In genomic region chr7:134671467-134671901, GRCm38 (mm10) we compare ENCODE assay signal across 8 mouse cellular contexts. TPM values are rescaled to one million over a fixed set of nuclear protein-coding genes. Genes with fewer than 3 reads are reported as not detected.
DNase-seq lines count a peak whose midpoint lies in the region; ATAC-seq and TF ChIP-seq lines count a peak whose summit lies in the region.

No protein-coding gene starts in this region.

- H3K36me3 ChIP-seq in hindbrain, postnatal 0 days (ENCODE audit: insufficient read depth, low read length): no peaks in the 10 kb centered on the region
- no peaks in the 10 kb centered on the region for H3K36me3 ChIP-seq in liver, embryonic 16.5 days (ENCODE audit: control insufficient read depth, insufficient read depth)
- H3K36me3 ChIP-seq in stomach, embryonic 16.5 days (ENCODE audit: control insufficient read depth, insufficient read depth, low read length): no peaks in the 10 kb centered on the region

- peaks cover 4% of the 10 kb centered on the region; the same call in 1 of the 2 replicates for H3K27me3 ChIP-seq in hindbrain, postnatal 0 days (ENCODE audit: insufficient read depth, low read length)
- peaks cover 9% of the 10 kb centered on the region for H3K27me3 ChIP-seq in liver, embryonic 16.5 days (ENCODE audit: control insufficient read depth, insufficient read depth, low read depth, low read length)
- no peaks in the 10 kb centered on the region for H3K27me3 ChIP-seq in stomach, embryonic 16.5 days (ENCODE audit: control insufficient read depth, insufficient read depth, low read length)

- peak overlapping the region; percentile 85 for H3K27ac ChIP-seq in layer of hippocampus, adult 2 months
- peak overlapping the region; percentile 70; the same call in 1 of the 2 replicates for H3K27ac ChIP-seq in hindbrain, postnatal 0 days
- no peak overlapping the region for H3K27ac ChIP-seq in liver, embryonic 16.5 days (ENCODE audit: low read length)
- H3K27ac ChIP-seq in stomach, embryonic 16.5 days (ENCODE audit: low read length): peak overlapping the region; percentile 93

- peak overlapping the region; percentile 66 for H3K4me3 ChIP-seq in layer of hippocampus, adult 2 months
- H3K4me3 ChIP-seq in hindbrain, postnatal 0 days (ENCODE audit: low read length): peak overlapping the region; percentile 57
- peak overlapping the region; percentile 64 for H3K4me3 ChIP-seq in liver, embryonic 16.5 days (ENCODE audit: low read depth, low read length)
- H3K4me3 ChIP-seq in stomach, embryonic 16.5 days (replicated peaks; ENCODE audit: low read length): peak overlapping the region; percentile 91

- TF ChIP-seq CTCF in layer of hippocampus, adult 2 months (conservative IDR thresholded peaks at IDR 0.05): no peak
- no peak for TF ChIP-seq CTCF in hindbrain, postnatal 0 days (IDR thresholded peaks at IDR 0.05; ENCODE audit: low read depth)

- peak overlapping the region; percentile 61; the same call in 1 of the 2 replicates for H3K9ac ChIP-seq in hindbrain, postnatal 0 days (replicated peaks; ENCODE audit: low read length)
- peak overlapping the region; percentile 61; the same call in 1 of the 2 replicates for H3K9ac ChIP-seq in liver, embryonic 16.5 days (ENCODE audit: low read depth, low read length)
- H3K9ac ChIP-seq in stomach, embryonic 16.5 days (ENCODE audit: low read length): peak overlapping the region; percentile 97

- 41% methylated on average over 7 of the region's 7 CpGs for WGBS in hindbrain, postnatal 0 days
- 44% methylated on average over 7 of the region's 7 CpGs for WGBS in liver, embryonic 16.5 days (ENCODE audit: insufficient replicate concordance)
- WGBS in stomach, embryonic 16.5 days: 12% methylated on average over 7 of the region's 7 CpGs

- peak overlapping the region; percentile 76 for H3K4me2 ChIP-seq in hindbrain, postnatal 0 days (ENCODE audit: low read depth, low read length)
- peak overlapping the region; percentile 56 for H3K4me2 ChIP-seq in liver, embryonic 16.5 days (ENCODE audit: low read depth, low read length)
- H3K4me2 ChIP-seq in stomach, embryonic 16.5 days (ENCODE audit: low read depth, low read length): peak overlapping the region; percentile 83

- peaks cover 3% of the 10 kb centered on the region; the same call in 1 of the 2 replicates for H3K4me1 ChIP-seq in hindbrain, postnatal 0 days (ENCODE audit: insufficient read depth, low read length)
- no peaks in the 10 kb centered on the region; the same call in 1 of the 2 replicates for H3K4me1 ChIP-seq in liver, embryonic 16.5 days (ENCODE audit: control insufficient read depth, low read depth, low read length)
- H3K4me1 ChIP-seq in stomach, embryonic 16.5 days (ENCODE audit: control insufficient read depth, insufficient read depth, low read length): peaks cover 33% of the 10 kb centered on the region

- no peaks in the 10 kb centered on the region for H3K9me3 ChIP-seq in hindbrain, postnatal 0 days (ENCODE audit: low read length)
- no peaks in the 10 kb centered on the region for H3K9me3 ChIP-seq in liver, embryonic 16.5 days (replicated peaks; ENCODE audit: control insufficient read depth, low read length)
- H3K9me3 ChIP-seq in stomach, embryonic 16.5 days (replicated peaks; ENCODE audit: control insufficient read depth, low read length): no peaks in the 10 kb centered on the region

- ATAC-seq in hindbrain, postnatal 0 days: no peak
- ATAC-seq in liver, embryonic 16.5 days (ENCODE audit: low read depth): no peak
- ATAC-seq in stomach, embryonic 16.5 days (ENCODE audit: insufficient read depth, low FRiP score): peak; percentile 8; the same call in 1 of the 2 replicates

- DNase-seq in layer of hippocampus, adult 2 months (ENCODE audit: low spot score in 2 of 2): no peak
- no peak for DNase-seq in layer of hippocampus, postnatal 36 days
- DNase-seq in embryo, embryonic 11.5 days (ENCODE audit: low read depth, low spot score): peak; percentile 11
- no peak for DNase-seq in hindbrain, postnatal 0 days (ENCODE audit: low spot score)
- no peak for DNase-seq in MN1 (ENCODE audit: low spot score)
- no peak for DNase-seq in layer of hippocampus, adult 18-20 months (ENCODE audit: low spot score in 2 of 2)

RNA-seq across cellular contexts. Expression of gene Dock1, which starts 1.0 kb away (rescaled TPM):
- total RNA-seq in layer of hippocampus, adult 2 months (2021): 10 to 100 TPM; 23.8 to 26.5 TPM
- 10 to 100 TPM; 24.4 to 26.3 TPM for total RNA-seq in layer of hippocampus, postnatal 36 days (2021)
- total RNA-seq in hindbrain, postnatal 0 days (2014; rRNA removed): 14.2 and 15.2 TPM in 2 replicates
- polyA plus RNA-seq in hindbrain, postnatal 0 days (2015; fragmentation: Nextera tagmentation; extraction: Ambion mirVana): 8.0 and 9.0 TPM in 2 replicates
- 3.7 and 3.9 TPM in 2 replicates for polyA plus RNA-seq in liver, embryonic 16.5 days (2015; fragmentation: Nextera tagmentation; extraction: Ambion mirVana)
- 31.3 and 32.2 TPM in 2 replicates for polyA plus RNA-seq in stomach, embryonic 16.5 days (2015; fragmentation: Nextera tagmentation; extraction: Ambion mirVana)
- total RNA-seq in layer of hippocampus, adult 18-20 months (2021): 10 to 100 TPM; 25.0 to 26.1 TPM
